Mouse (Mus musculus) adrenal gland, postnatal 14 days (tissue): ENCODE data around the gene Immp2l. TPM values are rescaled to one million over a fixed set of nuclear protein-coding genes. Genes with fewer than 3 reads are reported as not detected.
A peak's percentile ranks its signal among the peaks of the same experiment; 100 is the strongest.

Experiments used
- DNase-seq: peaks from one replicate; pipeline ENCODE4 v3.0.0; 2021; ENCODE audit warnings: mixed read lengths
- total RNA-seq: library from RNA; stranded (reverse); gene quantifications from 2 replicates; pipeline ENCODE4 v1.2.3, GENCODE M21; 2021

Immp2l gene
- total RNA-seq, 1 experiment from 2014 or later = 34.1 TPM

GRCm38 (mm10) chr12:41528410-41528809 lies 504.5 kb downstream of the Immp2l start:
- no peak for DNase-seq

GRCm38 (mm10) chr12:41539989-41540388 lies 516.1 kb downstream of the Immp2l start:
- no peak for DNase-seq

- DNase-seq = no peak
These were observed 527.7 kb downstream of the Immp2l start for GRCm38 (mm10) chr12:41551578-41551977.

- DNase-seq = no peak
These were observed 533.9 kb downstream of the Immp2l start for GRCm38 (mm10) chr12:41557832-41558231.

GRCm38 (mm10) chr12:41558956-41559735 lies 535.3 kb downstream of the Immp2l start:
- no peak for DNase-seq

GRCm38 (mm10) chr12:41565540-41566432 lies 541.9 kb downstream of the Immp2l start:
- DNase-seq = peak; percentile 23

GRCm38 (mm10) chr12:41566433-41566794 lies 542.5 kb downstream of the Immp2l start:
- no peak for DNase-seq

GRCm38 (mm10) chr12:41573754-41574153 lies 549.9 kb downstream of the Immp2l start:
- DNase-seq = no peak

- DNase-seq = no peak
These were observed 551.3 kb downstream of the Immp2l start for GRCm38 (mm10) chr12:41575221-41575620.

GRCm38 (mm10) chr12:41593401-41593800 lies 569.5 kb downstream of the Immp2l start:
- peak; percentile 11 for DNase-seq

GRCm38 (mm10) chr12:41594037-41594436 lies 570.1 kb downstream of the Immp2l start:
- no peak for DNase-seq

GRCm38 (mm10) chr12:41615271-41615670 lies 591.4 kb downstream of the Immp2l start:
- DNase-seq = no peak

- DNase-seq = no peak
These were observed 597.5 kb downstream of the Immp2l start for GRCm38 (mm10) chr12:41621341-41621740.

- no peak for DNase-seq
These were observed 619.4 kb downstream of the Immp2l start for GRCm38 (mm10) chr12:41643262-41643661.

GRCm38 (mm10) chr12:41644802-41645551 lies 621.1 kb downstream of the Immp2l start:
- DNase-seq = no peak

GRCm38 (mm10) chr12:41646956-41647575 lies 623.2 kb downstream of the Immp2l start:
- no peak for DNase-seq

GRCm38 (mm10) chr12:41647675-41648074 lies 623.8 kb downstream of the Immp2l start:
- DNase-seq = no peak

GRCm38 (mm10) chr12:41649826-41650541 lies 626.1 kb downstream of the Immp2l start:
- no peak for DNase-seq

GRCm38 (mm10) chr12:41668280-41668679 lies 644.4 kb downstream of the Immp2l start:
- no peak for DNase-seq

GRCm38 (mm10) chr12:41669481-41669880 lies 645.6 kb downstream of the Immp2l start:
- DNase-seq = no peak

GRCm38 (mm10) chr12:41674861-41675260 lies 651.0 kb downstream of the Immp2l start:
- no peak for DNase-seq
